Mouse (Mus musculus) kidney, embryonic 14.5 days (tissue): ENCODE measurements around the gene Tmc7. TPM values are rescaled to one million over a fixed set of nuclear protein-coding genes. Genes with fewer than 3 reads are reported as not detected.

Experiments used
- ATAC-seq: fragments of 200-750 bp; cut with Nextera tagmentation; 2 replicates; pipeline ENCODE4 v1.8.0; 2017; ENCODE audit warnings: moderate number of reproducible peaks, mild to moderate bottlenecking, moderate TSS enrichment, moderate library complexity; ENCODE audit not compliant: low FRiP score, low TSS enrichment
- H3K27ac ChIP-seq: fragments of 300-500 bp; sonication (generic); 2 replicates; pipeline ENCODE4 v1.5.1; 2014; ENCODE audit warnings: low read depth, mild to moderate bottlenecking, low read length, moderate library complexity, mixed read lengths
- H3K27me3 ChIP-seq: fragments of 300-500 bp; sonication (generic); 2 replicates; pipeline ENCODE4 v1.6.1; 2014; ENCODE audit warnings: mild to moderate bottlenecking, low read length; ENCODE audit not compliant: control insufficient read depth, insufficient read depth
- H3K36me3 ChIP-seq: fragments of 300-500 bp; sonication (generic); 2 replicates; pipeline ENCODE4 v1.6.1; 2014; ENCODE audit warnings: low read length, mixed read lengths; ENCODE audit not compliant: control insufficient read depth, insufficient read depth
- H3K4me1 ChIP-seq: fragments of 300-500 bp; sonication (generic); 2 replicates; pipeline ENCODE4 v1.6.1; 2014; ENCODE audit warnings: low read length, mixed read lengths; ENCODE audit not compliant: control insufficient read depth, insufficient read depth
- H3K4me2 ChIP-seq: fragments of 300-500 bp; sonication (generic); replicated peaks from 2 replicates; pipeline ENCODE4 v1.6.1; 2014; ENCODE audit warnings: low read depth, mild to moderate bottlenecking, low read length
- H3K4me3 ChIP-seq: fragments of 300-500 bp; sonication (generic); 2 replicates; pipeline ENCODE4 v1.5.1; 2014; ENCODE audit warnings: mild to moderate bottlenecking, low read length
- H3K9ac ChIP-seq: fragments of 300-500 bp; sonication (generic); 2 replicates; pipeline ENCODE4 v1.6.1; 2014; ENCODE audit warnings: low read depth, mild to moderate bottlenecking, low read length, moderate library complexity
- H3K9me3 ChIP-seq: fragments of 300-500 bp; sonication (generic); 2 replicates; pipeline ENCODE4 v1.6.1; 2016; ENCODE audit warnings: low read length; ENCODE audit not compliant: control insufficient read depth
- WGBS: fragments of 180-500 bp; shearing (Covaris S2); extraction: QIAGEN DNeasy Blood & Tissue Kit; methylation state at CpG from one replicate; pipeline ENCODE4 v1.1.7; 2014; 5-methylcytosine and 5-hydroxymethylcytosine counted together
- polyA plus RNA-seq: library from polyadenylated mRNA; unstranded; fragments of >200 nt; fragmentation: Nextera tagmentation; extraction: Ambion mirVana; gene quantifications from 2 replicates; pipeline ENCODE4 v1.2.1, GENCODE M21; 2014

Gene Tmc7
- polyA plus RNA-seq, 1 experiment from 2014 or later, result 2.7 TPM

DNA sequence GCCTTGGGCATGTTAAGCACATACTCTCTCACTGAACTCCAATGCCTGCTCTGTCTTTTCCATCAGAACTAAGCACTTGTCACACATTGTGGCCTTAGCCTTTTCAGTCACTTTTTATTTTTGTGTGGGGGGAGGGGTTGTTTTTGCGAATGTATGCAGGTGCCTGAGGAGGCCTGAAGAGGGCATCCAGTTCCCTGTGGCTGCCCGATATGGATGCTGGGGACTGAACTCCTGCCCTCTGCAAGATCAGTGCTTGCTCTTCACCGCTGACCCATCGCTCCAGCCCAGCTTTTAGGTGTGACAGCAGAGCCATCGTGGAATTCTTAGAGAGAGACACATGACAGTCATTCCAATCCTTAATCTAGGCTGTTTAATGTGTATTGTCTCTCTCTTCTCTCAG lies 13.2 kb downstream of the Tmc7 start:
- no peak overlapping the region for H3K4me2 ChIP-seq
- H3K9me3 ChIP-seq, result no peaks in the 10 kb centered on the region
- H3K36me3 ChIP-seq, result no peaks in the 10 kb centered on the region
- no peak overlapping the region for H3K9ac ChIP-seq
- no peak overlapping the region for H3K27ac ChIP-seq
- H3K27me3 ChIP-seq, result no peaks in the 10 kb centered on the region
- WGBS, result 50% methylated on average over 5 of the region's 5 CpGs
- 0 out of 2 replicates have a peak, but pooled peaks cover 2% of the 10 kb centered on the region for H3K4me1 ChIP-seq
- H3K4me3 ChIP-seq, result no peak overlapping the region
- no peak for ATAC-seq

DNA sequence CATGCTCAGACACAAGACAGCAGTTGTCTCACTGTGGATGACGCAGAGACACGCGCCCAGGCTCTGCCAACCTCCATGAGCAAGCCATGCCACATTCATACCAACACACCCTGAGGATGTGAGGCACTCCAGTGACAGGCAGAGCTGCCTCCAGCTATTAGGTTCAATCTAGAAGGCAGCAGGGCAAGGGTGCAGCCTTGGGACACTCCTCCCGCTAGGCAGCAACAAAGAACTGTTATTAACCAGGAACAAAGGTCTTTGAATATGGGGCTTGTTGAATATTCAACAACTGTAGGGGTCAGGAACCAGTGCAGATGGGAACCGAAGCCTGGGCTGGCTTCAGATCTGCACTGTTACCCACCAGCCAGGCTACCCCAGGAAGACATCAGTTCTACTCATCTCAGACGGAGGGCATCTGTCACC lies 15.4 kb downstream of the Tmc7 start:
- H3K27ac ChIP-seq, result no peak overlapping the region
- no peak overlapping the region for H3K4me3 ChIP-seq
- no peak overlapping the region for H3K9ac ChIP-seq
- no peak overlapping the region for H3K4me2 ChIP-seq
- no peaks in the 10 kb centered on the region for H3K4me1 ChIP-seq
- no peaks in the 10 kb centered on the region for H3K36me3 ChIP-seq
- WGBS, result 75% methylated on average over 6 of the region's 6 CpGs
- no peak for ATAC-seq
- no peaks in the 10 kb centered on the region for H3K27me3 ChIP-seq
- H3K9me3 ChIP-seq, result no peaks in the 10 kb centered on the region

DNA sequence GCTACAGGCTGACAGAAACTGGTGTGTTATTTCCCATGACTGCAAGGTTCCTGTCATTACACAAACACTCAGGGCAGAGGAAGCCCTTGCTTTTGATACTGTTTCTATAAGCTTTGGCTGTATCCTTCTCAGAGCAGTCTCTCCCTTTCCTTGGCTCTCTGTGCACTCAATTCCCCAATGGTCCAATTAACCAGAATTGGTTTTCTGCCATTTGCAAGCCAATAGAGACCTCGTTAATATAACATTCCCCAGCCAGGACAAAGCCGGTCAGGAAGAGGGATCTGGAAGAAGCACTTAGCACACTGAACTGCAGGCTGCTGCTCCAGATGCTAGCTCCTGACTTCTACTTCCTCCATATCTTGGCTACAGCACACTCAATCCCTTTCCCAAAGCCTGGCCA lies 30.2 kb downstream of the Tmc7 start:
- 0 out of 2 replicates have a peak, but pooled peaks cover 4% of the 10 kb centered on the region for H3K9me3 ChIP-seq
- H3K4me2 ChIP-seq, result no peak overlapping the region
- WGBS, result 76% methylated on average over 2 of the region's 2 CpGs
- 0 out of 2 replicates have a peak, but pooled peaks cover 3% of the 10 kb centered on the region for H3K36me3 ChIP-seq
- no peak overlapping the region for H3K27ac ChIP-seq
- no peak overlapping the region for H3K4me3 ChIP-seq
- no peak overlapping the region for H3K9ac ChIP-seq
- no peak for ATAC-seq
- H3K27me3 ChIP-seq, result no peaks in the 10 kb centered on the region
- no peaks in the 10 kb centered on the region for H3K4me1 ChIP-seq

DNA sequence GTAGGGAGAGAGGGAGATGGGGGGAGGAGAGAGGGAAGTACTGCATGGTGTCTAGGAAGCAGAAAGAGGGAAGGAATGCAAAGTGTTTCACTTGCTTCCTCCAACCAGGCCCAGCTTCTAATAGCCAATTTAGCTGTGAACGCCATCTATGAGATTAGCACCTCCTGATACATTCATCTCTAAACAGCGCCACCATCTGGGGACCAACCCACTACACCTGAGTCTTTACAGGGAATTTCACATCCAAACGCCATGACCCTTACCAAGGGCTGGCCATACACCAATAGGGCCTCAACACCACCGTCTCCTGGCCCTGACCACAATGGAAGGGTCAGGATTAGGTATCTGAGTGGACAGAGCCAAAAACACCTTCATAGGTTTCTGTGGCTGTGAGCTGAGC lies 30.7 kb downstream of the Tmc7 start:
- Histone ChIP-seq H3K4me3 (no peak overlapping the region), H3K27ac (no peak overlapping the region), H3K4me1 (no peaks in the 10 kb centered on the region), H3K9me3 (0 out of 2 replicates have a peak, but pooled peaks cover 4% of the 10 kb centered on the region), H3K27me3 (no peaks in the 10 kb centered on the region), H3K4me2 (no peak overlapping the region), H3K9ac (no peak overlapping the region), H3K36me3 (0 out of 2 replicates have a peak, but pooled peaks cover 3% of the 10 kb centered on the region)
- ATAC-seq, result no peak
- 72% methylated on average over 4 of the region's 4 CpGs for WGBS

DNA sequence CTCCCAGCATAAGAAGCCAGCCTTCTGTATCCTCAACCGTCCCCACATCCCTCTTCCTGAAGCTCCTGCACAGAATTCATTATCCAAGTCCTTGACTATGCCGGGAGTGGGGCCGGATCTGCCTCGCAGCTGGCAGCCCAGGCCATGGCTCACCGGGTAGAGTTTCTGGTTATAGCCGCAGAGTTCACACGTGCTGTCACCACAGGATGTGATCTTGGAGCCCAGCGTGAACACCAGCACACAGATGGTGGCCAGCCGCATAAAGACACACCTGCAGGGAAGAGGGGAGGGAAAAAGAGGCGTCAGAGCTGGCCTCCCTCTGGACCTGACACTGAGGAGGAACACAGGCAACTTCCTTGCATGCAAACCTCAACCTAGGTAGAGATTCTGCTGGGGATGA lies 37.1 kb downstream of the Tmc7 start:
- H3K27ac ChIP-seq, result no peak overlapping the region
- no peak overlapping the region for H3K9ac ChIP-seq
- H3K36me3 ChIP-seq, result 0 out of 2 replicates have a peak, but pooled peaks cover 2% of the 10 kb centered on the region
- H3K4me2 ChIP-seq, result no peak overlapping the region
- H3K9me3 ChIP-seq, result 0 out of 2 replicates have a peak, but pooled peaks cover 3% of the 10 kb centered on the region
- no peak for ATAC-seq
- H3K4me3 ChIP-seq, result no peak overlapping the region
- H3K27me3 ChIP-seq, result no peaks in the 10 kb centered on the region
- 77% methylated on average over 10 of the region's 10 CpGs for WGBS
- no peaks in the 10 kb centered on the region for H3K4me1 ChIP-seq

DNA sequence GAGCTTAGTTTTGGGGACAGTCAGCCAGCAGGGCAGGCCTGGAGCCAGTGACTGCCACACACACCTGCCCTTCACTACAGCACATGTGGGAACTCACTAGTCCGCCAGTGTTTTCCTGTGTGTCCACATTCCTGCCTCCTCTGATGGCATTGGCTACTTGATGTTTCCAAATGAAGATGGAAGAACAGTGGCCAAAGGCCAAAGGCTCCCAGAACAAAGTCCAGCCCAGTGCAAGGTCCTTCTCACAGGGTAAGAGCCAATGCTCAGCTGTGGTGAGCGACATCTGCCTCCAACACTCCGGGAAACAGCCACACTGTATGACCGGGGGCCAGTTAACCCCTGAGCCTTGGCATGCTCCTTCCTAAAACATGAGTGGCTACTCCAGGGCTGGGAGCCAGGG lies 40.4 kb downstream of the Tmc7 start:
- H3K27me3 ChIP-seq, result no peaks in the 10 kb centered on the region
- H3K4me1 ChIP-seq, result no peaks in the 10 kb centered on the region
- no peaks in the 10 kb centered on the region for H3K9me3 ChIP-seq
- ATAC-seq, result 0 out of 2 replicates have a peak, but pooled peaks have one; percentile 37
- no peak overlapping the region for H3K27ac ChIP-seq
- H3K36me3 ChIP-seq, result no peaks in the 10 kb centered on the region
- H3K4me2 ChIP-seq, result no peak overlapping the region
- H3K4me3 ChIP-seq, result no peak overlapping the region
- no peak overlapping the region for H3K9ac ChIP-seq
- WGBS, result 86% methylated on average over 4 of the region's 4 CpGs

DNA sequence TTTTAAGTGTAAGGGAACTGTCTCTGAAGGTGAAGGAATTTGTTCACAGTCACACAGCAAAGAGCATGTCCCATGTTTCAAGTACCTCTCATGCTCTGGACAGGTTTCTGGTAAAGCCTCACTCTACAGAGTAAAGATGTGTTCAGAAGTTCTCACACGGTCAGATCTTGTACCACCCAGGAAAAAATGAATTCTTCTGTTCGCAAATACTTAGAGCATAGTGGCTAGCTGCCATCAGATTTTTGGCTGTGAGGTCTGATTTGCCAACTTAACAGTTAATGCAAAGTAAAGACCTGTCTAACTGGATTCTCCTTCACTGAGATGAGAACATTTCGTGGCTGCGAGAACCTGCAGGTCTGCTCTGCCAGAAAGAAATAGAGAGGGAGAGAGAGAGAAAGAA lies 49.5 kb downstream of the Tmc7 start:
- ATAC-seq, result no peak
- Histone ChIP-seq H3K9ac (no peak overlapping the region), H3K27me3 (no peaks in the 10 kb centered on the region), H3K27ac (no peak overlapping the region), H3K36me3 (no peaks in the 10 kb centered on the region), H3K4me2 (no peak overlapping the region), H3K4me3 (no peak overlapping the region), H3K4me1 (no peaks in the 10 kb centered on the region), H3K9me3 (no peaks in the 10 kb centered on the region)
- 82% methylated on average over 4 of the region's 4 CpGs for WGBS

DNA sequence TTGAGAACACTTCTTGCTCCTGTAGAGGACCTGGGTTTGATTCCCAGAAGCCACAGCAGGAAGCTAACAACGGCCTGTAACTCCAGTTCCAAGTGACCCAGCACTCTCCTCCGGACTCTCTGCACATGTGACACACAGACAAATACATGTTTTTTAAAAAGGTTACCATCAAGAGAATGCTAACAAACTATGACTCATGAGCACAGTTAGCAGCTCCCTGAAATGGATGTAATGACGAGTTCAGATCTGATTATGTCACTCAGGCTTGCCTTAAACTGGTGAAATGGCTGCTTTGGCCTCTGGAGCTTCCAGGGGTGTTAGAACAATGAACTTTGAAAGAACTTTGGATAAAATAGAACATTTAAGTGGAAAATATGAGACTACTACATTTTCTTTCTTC lies 50.2 kb downstream of the Tmc7 start:
- no peak overlapping the region for H3K9ac ChIP-seq
- no peak overlapping the region for H3K27ac ChIP-seq
- 84% methylated on average over 3 of the region's 3 CpGs for WGBS
- H3K9me3 ChIP-seq, result no peaks in the 10 kb centered on the region
- no peaks in the 10 kb centered on the region for H3K27me3 ChIP-seq
- no peak for ATAC-seq
- no peaks in the 10 kb centered on the region for H3K36me3 ChIP-seq
- H3K4me1 ChIP-seq, result no peaks in the 10 kb centered on the region
- no peak overlapping the region for H3K4me3 ChIP-seq
- H3K4me2 ChIP-seq, result no peak overlapping the region

DNA sequence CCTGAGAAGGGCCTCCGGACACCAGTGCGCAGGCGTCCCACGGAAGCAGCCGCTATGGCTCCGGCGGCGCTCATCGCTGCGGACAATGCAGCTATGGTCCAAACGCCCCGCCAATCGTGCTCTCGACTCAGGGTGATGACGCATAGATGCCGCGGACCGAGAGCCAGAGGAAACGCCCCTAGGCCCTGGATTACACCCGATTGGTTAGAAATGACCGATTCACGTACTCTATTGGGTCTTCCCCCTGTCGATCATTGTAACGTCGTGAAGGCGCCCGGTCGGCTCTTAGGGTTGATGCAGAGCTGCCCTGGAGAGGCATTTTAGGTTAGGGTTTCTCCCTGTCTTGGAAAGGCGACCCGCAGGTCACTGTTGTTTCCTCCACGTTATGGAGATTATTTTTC lies 51.4 kb downstream of the Tmc7 start, which contains the start of gene Coq7:
Coq7 (minus strand) TSS at position 179 of the 401 bp plus-strand sequence.
- Histone ChIP-seq H3K4me2 (peak within 1 kb of the TSS; percentile 53), H3K9me3 (no peaks in the 10 kb centered on the region), H3K4me1 (no peaks in the 10 kb centered on the region), H3K27ac (peak within 1 kb of the TSS; percentile 90), H3K4me3 (peak within 1 kb of the TSS; percentile 52), H3K9ac (peak within 1 kb of the TSS; percentile 64), H3K27me3 (no peaks in the 10 kb centered on the region), H3K36me3 (peaks cover 4% of the 10 kb centered on the region; the same call in 1 of the 2 replicates)
- peak; percentile 100 for ATAC-seq
- WGBS, result under 1% methylated on average over 31 of the region's 31 CpGs
